Mouse (Mus musculus) intestine, embryonic 14.5 days (tissue): Measurements from ENCODE around the gene Smad3. TPM values are rescaled to one million over a fixed set of nuclear protein-coding genes. Genes with fewer than 3 reads are reported as not detected.

Experiments used
- ATAC-seq: fragments of 200-750 bp; cut with Nextera tagmentation; replicated peaks from 2 replicates; pipeline ENCODE4 v1.8.0; 2017; ENCODE audit warnings: low read depth, moderate number of reproducible peaks, moderate TSS enrichment, moderate library complexity; ENCODE audit not compliant: low FRiP score, low TSS enrichment
- DNase-seq: peaks from one replicate; pipeline ENCODE4 v3.0.0-alpha.2; 2018; ENCODE audit warnings: low spot score
- H3K27ac ChIP-seq: fragments of 300-500 bp; sonication (generic); 2 replicates; pipeline ENCODE4 v1.5.1; 2014; ENCODE audit warnings: low read depth, mild to moderate bottlenecking, control low read depth
- H3K27me3 ChIP-seq: fragments of 300-500 bp; sonication (generic); replicated peaks from 2 replicates; pipeline ENCODE4 v1.6.1; 2014; ENCODE audit warnings: low read length, control low read depth; ENCODE audit not compliant: control insufficient read depth, insufficient read depth
- H3K36me3 ChIP-seq: fragments of 300-500 bp; sonication (generic); 2 replicates; pipeline ENCODE4 v1.6.1; 2014; ENCODE audit warnings: low read length, control low read depth; ENCODE audit not compliant: control insufficient read depth, insufficient read depth
- H3K4me1 ChIP-seq: fragments of 300-500 bp; sonication (generic); replicated peaks from 2 replicates; pipeline ENCODE4 v1.6.1; 2014; ENCODE audit warnings: low read length, control low read depth, mixed read lengths; ENCODE audit not compliant: control insufficient read depth, insufficient read depth
- H3K4me2 ChIP-seq: fragments of 300-500 bp; sonication (generic); 2 replicates; pipeline ENCODE4 v1.6.1; 2014; ENCODE audit warnings: low read length
- H3K4me3 ChIP-seq: fragments of 300-500 bp; sonication (generic); 2 replicates; pipeline ENCODE4 v1.5.1; 2014; ENCODE audit warnings: low read depth, low read length, control low read depth, mixed read lengths
- H3K9ac ChIP-seq: fragments of 300-500 bp; sonication (generic); 2 replicates; pipeline ENCODE4 v1.6.1; 2014; ENCODE audit warnings: mild to moderate bottlenecking, low read length
- H3K9me3 ChIP-seq: fragments of 300-500 bp; sonication (generic); 2 replicates; pipeline ENCODE4 v1.6.1; 2016; ENCODE audit warnings: low read length, control low read depth; ENCODE audit not compliant: control insufficient read depth
- WGBS: fragments of 180-500 bp; shearing (Covaris S2); extraction: QIAGEN DNeasy Blood & Tissue Kit; methylation state at CpG from one replicate; pipeline ENCODE4 v1.1.7; 2014; 5-methylcytosine and 5-hydroxymethylcytosine counted together
- polyA plus RNA-seq: library from polyadenylated mRNA; unstranded; fragments of >200 nt; fragmentation: Nextera tagmentation; extraction: Ambion mirVana; gene quantifications from 2 replicates; pipeline ENCODE4 v1.2.1, GENCODE M21; 2014

The Smad3 gene
- polyA plus RNA-seq, 1 experiment from 2014 or later, result 12.7 TPM

DNA sequence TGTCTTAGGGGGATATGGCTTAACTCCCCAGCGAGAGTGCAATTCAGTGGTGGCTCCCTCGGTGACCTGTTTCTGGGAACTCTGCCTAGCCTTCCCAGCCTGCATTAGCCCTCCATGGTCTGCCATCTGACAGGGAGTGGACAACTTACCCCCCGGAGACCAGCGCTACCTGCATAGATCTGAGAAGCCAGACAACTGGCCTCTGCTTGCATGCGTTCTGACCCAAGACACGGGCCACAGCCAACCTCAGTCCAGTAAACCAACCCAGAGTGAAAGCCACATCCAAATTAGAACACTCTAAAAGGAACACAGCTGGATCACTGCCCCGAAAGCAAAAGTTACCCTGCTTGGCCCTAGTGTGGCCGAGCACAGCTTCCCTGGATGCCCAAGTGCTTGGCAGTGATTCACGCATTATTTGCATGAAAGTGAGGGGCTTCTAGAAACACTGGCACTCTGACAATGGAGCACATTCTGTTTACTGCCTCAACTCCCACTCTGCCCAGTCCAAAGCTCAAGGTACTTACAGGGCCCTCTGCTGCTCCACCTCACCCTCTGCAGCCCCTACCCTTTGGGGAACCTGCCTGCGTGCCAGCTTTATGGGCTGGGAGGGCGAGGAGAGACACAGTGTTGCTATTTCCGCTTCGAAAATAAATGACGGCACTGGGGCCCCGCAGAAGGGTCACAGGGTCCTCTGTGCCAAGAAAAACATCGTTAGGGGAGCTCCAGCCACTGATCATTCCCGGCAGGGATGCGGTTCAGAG is 91.0 kb downstream of the Smad3 start:
- Histone ChIP-seq H3K36me3 (peaks cover 21% of the 10 kb centered on the region), H3K4me1 (peaks cover 29% of the 10 kb centered on the region), H3K4me3 (no peak overlapping the region), H3K27ac (no peak overlapping the region), H3K9ac (no peak overlapping the region), H3K4me2 (no peak overlapping the region), H3K9me3 (peaks cover 3% of the 10 kb centered on the region; the same call in 1 of the 2 replicates), H3K27me3 (no peaks in the 10 kb centered on the region)
- WGBS, result 65% methylated on average over 18 of the region's 18 CpGs
- DNase-seq (no peak), ATAC-seq (no peak)

GRCm38 (mm10) chr9:63664792-63665646 is 92.8 kb downstream of the Smad3 start:
- 55% methylated on average over 13 of the region's 13 CpGs for WGBS
- 0 out of 2 replicates have a peak, but pooled peaks cover 2% of the 10 kb centered on the region for H3K9me3 ChIP-seq
- no peak overlapping the region for H3K9ac ChIP-seq
- ATAC-seq (no peak), DNase-seq (no peak)
- H3K4me3 ChIP-seq, result no peak overlapping the region
- 0 out of 2 replicates have a peak overlapping the region, but pooled peaks have one; percentile 6 for H3K27ac ChIP-seq
- H3K4me2 ChIP-seq, result no peak overlapping the region
- peaks cover 38% of the 10 kb centered on the region for H3K36me3 ChIP-seq
- H3K4me1 ChIP-seq, result peaks cover 29% of the 10 kb centered on the region
- no peaks in the 10 kb centered on the region for H3K27me3 ChIP-seq

DNA sequence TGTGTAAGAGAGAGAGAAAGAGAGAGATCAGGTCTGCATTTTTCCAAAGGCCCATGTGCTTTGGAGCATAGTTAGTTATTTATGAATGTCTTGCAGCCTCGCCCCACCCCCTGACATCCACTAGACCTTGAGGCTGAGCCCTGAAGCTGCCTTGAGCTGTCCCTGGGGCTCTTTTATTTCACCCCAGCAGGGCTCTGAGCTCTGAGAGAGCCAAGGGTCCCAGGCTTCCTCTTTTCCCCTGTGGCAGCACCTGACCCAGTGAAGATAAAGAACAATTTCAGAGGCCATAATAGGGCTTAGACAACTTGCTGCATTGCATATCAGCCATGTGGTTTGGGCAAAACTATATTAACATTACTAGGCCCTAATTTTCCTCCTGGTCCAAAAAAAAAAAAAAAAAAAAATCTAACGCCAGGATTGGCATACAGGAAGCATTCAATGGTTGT is 93.5 kb downstream of the Smad3 start:
- H3K27ac ChIP-seq, result no peak overlapping the region
- H3K27me3 ChIP-seq, result no peaks in the 10 kb centered on the region
- H3K36me3 ChIP-seq, result peaks cover 39% of the 10 kb centered on the region
- peaks cover 29% of the 10 kb centered on the region for H3K4me1 ChIP-seq
- no peak overlapping the region for H3K4me3 ChIP-seq
- no peak for DNase-seq
- no peak overlapping the region for H3K4me2 ChIP-seq
- WGBS, result 89% methylated on average over 2 of the region's 2 CpGs
- H3K9me3 ChIP-seq, result 0 out of 2 replicates have a peak, but pooled peaks cover 2% of the 10 kb centered on the region
- H3K9ac ChIP-seq, result no peak overlapping the region
- ATAC-seq, result no peak

DNA sequence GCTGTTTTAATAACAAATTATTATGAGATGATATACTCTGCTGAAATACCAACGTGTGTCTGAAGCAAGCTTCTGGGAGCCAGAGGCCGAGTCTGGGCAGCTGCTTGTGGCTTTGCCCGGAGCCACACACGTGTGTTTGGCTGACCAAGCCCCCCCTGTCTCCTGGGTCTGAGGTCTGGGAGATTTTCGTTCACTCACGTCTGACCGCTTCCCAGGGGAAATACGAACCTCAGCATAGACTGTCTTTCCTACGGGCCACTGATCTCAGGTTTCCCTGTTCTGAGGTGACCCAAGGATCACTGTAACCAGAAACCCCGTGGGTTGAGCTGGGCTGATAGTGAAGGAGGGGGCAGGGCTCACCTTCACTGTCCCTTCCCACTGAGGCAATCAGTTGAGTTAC is 94.6 kb downstream of the Smad3 start:
- ATAC-seq (no peak), DNase-seq (no peak)
- WGBS, result 56% methylated on average over 10 of the region's 10 CpGs
- no peaks in the 10 kb centered on the region for H3K27me3 ChIP-seq
- no peak overlapping the region for H3K4me3 ChIP-seq
- H3K9me3 ChIP-seq, result 0 out of 2 replicates have a peak, but pooled peaks cover 2% of the 10 kb centered on the region
- H3K27ac ChIP-seq, result no peak overlapping the region
- no peak overlapping the region for H3K4me2 ChIP-seq
- no peak overlapping the region for H3K9ac ChIP-seq
- H3K36me3 ChIP-seq, result peaks cover 41% of the 10 kb centered on the region
- peaks cover 23% of the 10 kb centered on the region for H3K4me1 ChIP-seq

DNA sequence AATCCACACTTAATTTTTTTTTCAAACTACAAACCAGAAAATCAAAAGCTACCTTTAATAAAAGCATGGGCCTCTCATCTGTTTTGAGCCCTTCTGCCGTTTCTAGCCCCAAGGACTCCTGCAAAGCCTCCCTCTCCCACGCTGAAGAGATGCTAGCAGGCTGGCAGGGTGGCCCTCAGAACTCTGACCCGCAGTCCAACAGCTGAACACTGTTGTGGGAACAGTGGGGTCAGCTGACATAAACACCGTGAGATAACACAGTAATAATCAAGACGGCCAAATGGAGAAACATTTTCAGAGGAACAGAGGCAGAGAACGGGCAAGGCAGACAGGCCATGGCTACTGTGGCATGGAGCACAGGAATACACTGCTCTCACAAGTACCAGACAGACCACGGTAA is 95.0 kb downstream of the Smad3 start:
- DNase-seq (no peak), ATAC-seq (no peak)
- H3K36me3 ChIP-seq, result peaks cover 40% of the 10 kb centered on the region
- peaks cover 22% of the 10 kb centered on the region for H3K4me1 ChIP-seq
- H3K27me3 ChIP-seq, result no peaks in the 10 kb centered on the region
- no peak overlapping the region for H3K4me3 ChIP-seq
- H3K9me3 ChIP-seq, result 0 out of 2 replicates have a peak, but pooled peaks cover 2% of the 10 kb centered on the region
- H3K27ac ChIP-seq, result no peak overlapping the region
- WGBS, result 47% methylated on average over 7 of the region's 7 CpGs
- no peak overlapping the region for H3K9ac ChIP-seq
- H3K4me2 ChIP-seq, result no peak overlapping the region

- peaks cover 33% of the 10 kb centered on the region for H3K36me3 ChIP-seq
- no peaks in the 10 kb centered on the region for H3K27me3 ChIP-seq
- 86% methylated on average over 3 of the region's 3 CpGs for WGBS
- ATAC-seq, result no peak
- DNase-seq, result no peak
- no peak overlapping the region for H3K4me3 ChIP-seq
- H3K27ac ChIP-seq, result no peak overlapping the region
- H3K9me3 ChIP-seq, result 0 out of 2 replicates have a peak, but pooled peaks cover 2% of the 10 kb centered on the region
- peaks cover 10% of the 10 kb centered on the region; the same call in 1 of the 2 replicates for H3K4me1 ChIP-seq
- no peak overlapping the region for H3K4me2 ChIP-seq
- H3K9ac ChIP-seq, result no peak overlapping the region
These were observed 97.1 kb downstream of the Smad3 start for GRCm38 (mm10) chr9:63660691-63661090.

- H3K4me3 ChIP-seq, result no peak overlapping the region
- WGBS, result 91% methylated on average over 4 of the region's 4 CpGs
- no peak overlapping the region for H3K4me2 ChIP-seq
- no peaks in the 10 kb centered on the region for H3K27me3 ChIP-seq
- no peak overlapping the region for H3K9ac ChIP-seq
- H3K4me1 ChIP-seq, result peaks cover 13% of the 10 kb centered on the region; the same call in 1 of the 2 replicates
- peaks cover 40% of the 10 kb centered on the region for H3K36me3 ChIP-seq
- H3K9me3 ChIP-seq, result 0 out of 2 replicates have a peak, but pooled peaks cover 2% of the 10 kb centered on the region
- ATAC-seq, result no peak
- no peak for DNase-seq
- H3K27ac ChIP-seq, result no peak overlapping the region
These were observed 97.7 kb downstream of the Smad3 start for GRCm38 (mm10) chr9:63660061-63660460.

DNA sequence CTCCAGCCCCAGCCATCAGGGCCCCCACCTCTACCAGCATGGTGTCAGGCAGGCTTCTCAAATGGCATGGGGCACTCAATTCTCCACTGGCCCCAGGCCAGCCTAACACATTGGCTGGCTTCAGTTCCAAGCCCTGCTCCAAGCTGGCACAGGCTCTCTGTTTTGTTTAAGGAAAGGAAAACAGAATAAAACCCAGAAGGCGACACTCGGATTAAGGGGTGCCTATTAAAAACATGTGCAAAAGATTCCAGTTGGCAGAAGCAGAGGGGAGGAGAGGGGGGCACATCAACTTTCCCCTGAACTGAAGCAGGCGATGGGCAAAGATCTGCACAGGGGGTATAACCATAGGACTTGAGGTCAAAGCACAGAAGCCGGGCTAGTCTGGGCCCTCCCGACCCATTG is 98.8 kb downstream of the Smad3 start:
- peaks cover 50% of the 10 kb centered on the region for H3K36me3 ChIP-seq
- peaks cover 8% of the 10 kb centered on the region; the same call in 1 of the 2 replicates for H3K4me1 ChIP-seq
- H3K27ac ChIP-seq, result no peak overlapping the region
- H3K4me3 ChIP-seq, result no peak overlapping the region
- ATAC-seq, result no peak
- H3K4me2 ChIP-seq, result no peak overlapping the region
- no peak for DNase-seq
- WGBS, result 86% methylated on average over 5 of the region's 5 CpGs
- H3K9ac ChIP-seq, result no peak overlapping the region
- H3K9me3 ChIP-seq, result 0 out of 2 replicates have a peak, but pooled peaks cover 2% of the 10 kb centered on the region
- H3K27me3 ChIP-seq, result no peaks in the 10 kb centered on the region
